Mouse (Mus musculus) testis, adult 2 months (tissue): ENCODE measurements at regions not wholly inside any gene's neighbourhood (a gene's known extent, or its start where the extent isn't known, plus 50 kb on each side); places are given as distances from the start of the nearest gene placed in this dataset.

ENCODE experiments used
- CTCF ChIP-seq: fragments of 200-500 bp; IDR thresholded peaks from 2 replicates; pipeline ENCODE4 v1.5.1; 2012; ENCODE audit warnings: low read depth, mild to moderate bottlenecking, inconsistent platforms, low read length, moderate library complexity; ENCODE audit not compliant: control insufficient read depth, insufficient read depth, insufficient replicate concordance
- POLR2A ChIP-seq: fragments of 200-500 bp; IDR thresholded peaks from 2 replicates; pipeline ENCODE4 v1.6.1; 2012; ENCODE audit warnings: low read depth, mild to moderate bottlenecking, inconsistent platforms, low read length, moderate library complexity; ENCODE audit not compliant: control insufficient read depth

DNA sequence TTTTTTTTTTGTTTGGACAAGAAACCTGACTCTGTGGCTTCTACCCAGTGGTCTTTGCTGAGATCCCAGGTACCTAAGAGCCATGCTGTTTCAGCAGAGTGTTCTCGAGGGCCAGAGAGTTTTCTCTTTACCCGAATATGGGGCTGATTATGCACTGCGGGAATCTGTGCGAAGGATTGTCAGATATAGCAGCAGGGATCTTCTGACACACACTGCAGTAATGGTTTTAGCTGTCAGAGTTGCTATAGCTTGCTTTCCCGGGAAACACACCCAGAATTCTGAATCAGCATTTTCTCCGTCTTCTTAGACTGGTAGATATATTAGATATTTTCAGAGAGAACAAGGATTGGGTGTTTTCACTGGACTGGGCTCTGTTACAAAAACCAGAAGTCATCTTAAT is 197.1 kb downstream of the Sec16b start:
- TF ChIP-seq POLR2A, result no peak
- no peak for TF ChIP-seq CTCF
